Mouse (Mus musculus): ENCODE measurements around the gene Galnt9.

The Galnt9 gene

DNA sequence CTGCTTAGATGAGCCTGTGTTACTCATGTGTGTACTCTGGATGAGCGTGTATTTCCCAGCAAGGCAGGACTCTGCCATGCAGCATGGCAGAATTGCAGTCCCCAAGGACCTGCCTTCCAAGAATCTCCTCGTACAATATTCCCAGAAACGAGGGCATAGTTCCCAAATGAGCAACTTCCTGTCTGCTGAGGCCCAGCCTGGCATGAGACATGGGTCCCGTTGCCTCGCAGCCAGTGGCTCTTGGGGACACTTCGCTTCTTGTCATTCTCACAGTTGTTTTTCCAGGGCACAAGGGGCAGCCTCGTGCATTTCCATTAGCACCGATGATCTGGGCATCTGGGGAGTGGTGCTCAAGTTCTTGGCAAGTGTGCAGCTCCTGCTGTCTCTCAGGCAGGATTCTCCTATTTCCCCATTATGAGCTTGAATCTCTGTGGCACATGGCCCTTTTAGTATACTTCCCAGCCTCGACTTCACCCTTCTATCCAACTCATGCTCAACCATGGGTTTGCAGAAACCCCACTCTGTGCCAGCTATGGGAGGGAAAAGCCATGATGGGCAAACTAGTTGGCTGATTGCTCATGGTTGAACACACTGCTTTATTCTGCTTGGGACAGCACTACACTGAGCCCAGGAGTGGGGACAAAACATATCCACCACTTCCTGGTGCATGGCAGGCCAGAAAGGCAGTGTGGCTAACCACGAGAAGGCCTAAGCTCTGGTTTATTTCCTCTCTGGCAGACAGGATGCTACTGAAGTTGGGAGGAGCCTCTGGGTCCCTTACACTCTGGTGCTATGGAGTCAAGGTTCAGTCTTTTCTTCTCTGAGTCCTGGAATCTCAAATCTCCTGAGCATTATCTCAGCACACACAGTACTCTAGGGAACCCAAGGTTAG is 38.7 kb downstream of the Galnt9 start:
- no peak for DNase-seq (ENCODE audit: low spot score in 2 of 2)

DNA sequence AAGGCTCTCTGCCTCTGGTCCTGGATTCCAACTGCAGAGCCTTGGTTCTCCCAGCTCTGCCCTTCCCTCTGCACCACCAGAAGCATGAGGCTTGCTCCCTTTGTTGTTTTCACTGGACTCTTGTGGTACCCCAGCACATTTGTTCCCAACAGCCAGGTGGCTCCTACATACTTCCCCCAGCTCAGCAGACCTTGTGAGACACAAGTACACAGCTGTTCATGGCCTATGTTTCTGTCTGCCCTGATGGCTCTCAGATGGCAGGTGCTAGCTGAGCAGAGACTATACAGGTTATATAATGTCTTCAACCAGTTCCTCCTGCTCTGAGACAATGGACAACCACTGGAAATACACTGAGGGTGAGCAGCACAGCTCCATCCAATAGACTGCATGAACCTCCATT is 43.3 kb downstream of the Galnt9 start:
- DNase-seq (ENCODE audit: low spot score in 2 of 2): no peak

DNA sequence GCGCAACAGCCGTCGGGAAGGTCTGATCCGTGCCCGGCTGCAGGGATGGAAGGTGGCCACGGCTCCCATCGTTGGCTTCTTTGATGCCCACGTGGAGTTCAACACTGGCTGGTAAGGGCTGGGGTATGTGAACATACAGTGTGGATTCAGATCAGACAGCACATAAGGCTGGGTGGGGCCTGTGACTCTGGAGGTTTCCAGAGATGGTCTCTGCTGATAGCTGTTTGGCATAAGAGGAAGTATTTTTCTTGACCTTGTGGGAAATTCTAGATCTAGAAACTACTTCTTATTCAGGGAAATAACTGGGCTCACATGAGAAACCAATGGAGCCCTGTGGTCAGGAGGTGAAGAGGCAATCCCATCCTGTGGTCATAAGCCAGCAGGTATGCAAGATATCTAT is 45.7 kb downstream of the Galnt9 start:
- DNase-seq (ENCODE audit: low spot score in 2 of 2): no peak

DNA sequence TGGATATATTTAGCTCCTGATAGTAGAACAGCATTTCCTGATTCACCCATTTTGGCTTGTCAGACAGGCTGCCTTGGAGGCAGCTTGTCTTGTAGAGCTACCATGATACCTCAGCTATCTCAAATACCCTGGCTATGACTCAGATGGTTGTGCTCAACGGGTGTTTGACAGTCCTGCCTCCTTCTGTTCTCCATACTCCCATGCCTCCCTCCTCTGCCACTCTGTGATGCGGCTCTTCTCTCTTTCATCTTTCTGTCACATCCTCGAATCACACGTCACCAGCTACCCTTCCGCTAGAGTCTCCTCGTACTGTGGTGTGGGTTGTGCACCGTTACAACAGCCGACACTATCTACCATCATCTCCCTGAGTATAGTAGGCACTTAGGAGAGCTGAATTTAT is 50.3 kb downstream of the Galnt9 start:
- DNase-seq (ENCODE audit: low spot score in 2 of 2): no peak

DNA sequence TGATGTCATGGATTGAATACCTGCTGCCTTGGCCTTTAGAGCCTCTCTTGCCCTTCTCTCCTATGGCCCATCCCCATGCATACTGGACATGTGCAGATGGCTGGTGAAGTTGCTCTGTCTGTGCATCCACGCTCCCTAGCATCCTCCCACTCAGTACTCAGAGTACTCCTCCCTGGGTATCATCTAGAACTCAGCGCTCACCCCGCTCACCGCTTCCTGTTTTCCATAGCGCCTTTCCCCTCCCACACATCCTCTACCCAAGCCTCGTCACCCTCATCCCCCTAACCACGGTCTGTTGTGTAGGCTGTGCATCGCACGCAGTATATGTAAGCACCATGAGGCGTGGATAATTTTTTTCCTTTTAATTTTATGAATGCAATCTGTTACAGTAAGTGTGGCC is 51.2 kb downstream of the Galnt9 start:
- DNase-seq (ENCODE audit: low spot score in 2 of 2): no peak

DNA sequence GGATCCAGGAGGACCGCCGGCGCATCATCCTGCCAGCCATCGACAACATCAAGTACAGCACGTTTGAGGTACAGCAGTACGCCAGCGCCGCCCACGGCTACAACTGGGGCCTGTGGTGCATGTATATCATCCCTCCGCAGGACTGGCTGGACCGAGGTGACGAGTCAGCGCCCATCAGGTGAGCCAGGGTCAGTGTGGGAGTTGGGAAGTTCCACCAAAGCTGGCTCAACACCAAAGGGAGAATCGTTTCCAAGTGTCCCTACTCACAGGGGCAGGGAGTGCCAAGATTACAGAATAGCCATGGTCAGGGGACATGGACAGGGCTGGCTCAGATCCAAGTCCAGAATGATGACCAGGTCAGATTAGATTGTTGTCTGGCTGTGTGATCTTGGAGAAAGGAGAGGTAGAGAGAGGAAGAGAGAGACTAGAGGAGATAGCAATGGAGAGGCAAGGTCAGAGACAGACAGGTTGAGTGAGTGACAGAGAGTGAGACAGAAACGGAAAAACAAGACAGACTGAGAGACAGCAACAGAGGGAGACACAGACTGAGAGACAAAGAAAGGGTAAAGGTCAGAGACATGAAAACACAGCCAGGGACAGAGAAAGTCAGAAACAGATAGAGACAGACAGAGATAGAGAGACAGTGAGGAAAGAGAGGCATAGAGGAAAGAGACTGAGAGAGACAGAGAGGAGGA is 52.1 kb downstream of the Galnt9 start:
- DNase-seq (ENCODE audit: low spot score in 2 of 2): no peak

DNA sequence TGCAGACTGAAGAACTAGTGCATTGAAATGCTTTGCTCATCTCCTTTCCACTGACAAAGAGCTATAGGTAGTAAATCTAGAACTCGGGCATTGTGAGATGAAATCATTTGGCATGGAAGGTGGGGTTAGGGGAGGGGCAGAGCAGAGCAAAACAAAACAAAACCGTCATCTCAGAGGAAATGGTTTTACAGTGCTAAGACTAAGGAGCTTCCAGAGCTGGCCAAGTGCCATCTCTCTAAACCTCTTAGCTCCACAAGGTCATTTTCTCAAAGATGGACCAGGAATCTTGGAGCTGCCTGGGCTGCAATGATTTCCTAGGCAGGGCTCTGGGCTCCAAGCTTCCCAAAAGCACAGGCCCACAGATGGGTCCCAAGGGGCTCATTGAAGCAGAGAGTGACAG is 53.3 kb downstream of the Galnt9 start:
- DNase-seq (ENCODE audit: low spot score in 2 of 2): no peak

DNA sequence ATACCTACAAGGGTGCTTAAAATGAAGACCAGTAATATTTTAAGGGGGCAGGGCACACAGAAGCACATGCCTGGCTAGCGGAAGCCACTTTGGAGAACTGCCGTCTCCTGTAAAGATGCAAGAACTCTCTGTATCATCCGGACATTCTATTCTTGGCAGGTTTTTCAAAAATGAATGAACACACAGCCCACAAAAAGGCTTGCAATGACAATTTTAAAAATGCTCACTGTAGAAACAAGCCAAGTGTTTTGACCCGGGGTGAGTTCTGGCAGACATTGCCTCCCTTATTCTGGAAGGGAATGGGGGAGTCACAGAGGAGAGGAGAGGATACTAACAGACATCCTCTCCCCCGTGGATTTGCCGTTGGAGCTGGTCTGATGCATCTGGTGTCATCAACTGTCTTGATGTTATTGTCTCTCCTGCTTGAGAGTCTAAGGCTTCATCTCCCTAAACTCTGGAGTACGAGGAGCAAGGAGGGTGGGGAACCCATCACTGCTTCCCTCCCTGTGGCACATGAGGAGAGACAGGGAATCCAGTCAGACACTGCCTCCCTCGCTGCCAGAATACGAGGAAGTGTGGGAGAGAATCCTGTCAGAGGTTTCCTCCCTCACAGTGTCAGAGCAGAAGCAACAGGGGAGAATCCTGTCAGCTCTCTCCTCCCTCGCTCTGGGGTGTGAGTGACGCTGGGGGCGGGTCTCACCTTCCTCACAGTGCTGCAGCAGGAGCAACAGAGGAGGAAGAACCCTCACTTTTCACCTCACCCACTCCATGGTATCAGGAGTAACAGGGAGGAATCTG is 54.3 kb downstream of the Galnt9 start:
- no peak for DNase-seq (ENCODE audit: low spot score in 2 of 2)

DNA sequence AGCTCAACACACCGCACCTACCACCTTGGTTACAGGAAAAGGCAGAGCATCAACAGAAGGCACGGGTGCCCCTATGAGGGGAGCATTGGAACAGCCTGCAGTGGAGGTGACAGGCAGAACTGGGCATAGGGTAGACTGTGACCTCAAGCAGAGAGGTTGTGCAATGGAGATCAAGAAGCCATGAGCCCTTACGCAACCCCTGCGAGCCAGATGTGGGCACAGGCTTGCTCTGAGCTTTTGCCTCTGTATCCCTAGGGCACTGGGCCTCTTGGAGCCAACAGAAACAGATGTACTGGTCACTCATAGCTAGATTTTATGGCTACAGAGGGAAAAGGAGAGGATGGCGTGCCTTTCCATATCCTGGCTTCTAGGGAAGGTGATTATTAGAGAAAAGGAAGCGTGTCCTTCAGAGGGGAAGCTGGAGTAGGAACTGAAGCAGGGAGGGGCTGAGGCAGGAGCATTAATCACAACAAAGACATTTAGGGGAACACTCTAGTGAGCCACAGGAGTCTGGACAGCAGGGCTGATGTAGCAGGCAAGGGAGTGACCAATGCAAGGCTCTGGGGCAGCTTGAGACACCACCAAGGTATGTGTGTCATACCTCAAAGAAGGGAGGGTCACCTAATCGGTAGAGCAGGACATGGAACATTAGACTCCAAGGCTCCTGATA is 59.0 kb downstream of the Galnt9 start:
- DNase-seq (ENCODE audit: low spot score in 2 of 2): no peak

DNA sequence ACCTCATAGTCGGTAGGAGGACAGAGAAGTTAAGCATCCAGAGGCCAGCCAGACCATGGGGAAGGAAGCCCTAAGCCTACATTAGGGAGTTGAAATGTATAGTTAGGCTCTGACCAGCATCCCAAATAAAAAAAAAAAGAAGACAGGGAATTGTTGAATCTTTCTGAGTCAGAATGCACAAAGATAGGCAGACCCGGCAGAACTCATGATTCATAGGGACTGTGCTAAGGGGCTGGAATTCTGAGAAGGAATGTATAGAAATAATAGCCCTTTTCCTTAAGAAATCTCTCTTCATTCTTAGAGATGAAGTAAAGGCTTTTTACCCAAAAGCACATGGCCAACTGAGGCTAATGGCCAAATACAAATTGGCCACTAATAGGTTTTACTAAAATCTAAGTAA is 60.2 kb downstream of the Galnt9 start:
- DNase-seq (ENCODE audit: low spot score in 2 of 2): no peak

DNA sequence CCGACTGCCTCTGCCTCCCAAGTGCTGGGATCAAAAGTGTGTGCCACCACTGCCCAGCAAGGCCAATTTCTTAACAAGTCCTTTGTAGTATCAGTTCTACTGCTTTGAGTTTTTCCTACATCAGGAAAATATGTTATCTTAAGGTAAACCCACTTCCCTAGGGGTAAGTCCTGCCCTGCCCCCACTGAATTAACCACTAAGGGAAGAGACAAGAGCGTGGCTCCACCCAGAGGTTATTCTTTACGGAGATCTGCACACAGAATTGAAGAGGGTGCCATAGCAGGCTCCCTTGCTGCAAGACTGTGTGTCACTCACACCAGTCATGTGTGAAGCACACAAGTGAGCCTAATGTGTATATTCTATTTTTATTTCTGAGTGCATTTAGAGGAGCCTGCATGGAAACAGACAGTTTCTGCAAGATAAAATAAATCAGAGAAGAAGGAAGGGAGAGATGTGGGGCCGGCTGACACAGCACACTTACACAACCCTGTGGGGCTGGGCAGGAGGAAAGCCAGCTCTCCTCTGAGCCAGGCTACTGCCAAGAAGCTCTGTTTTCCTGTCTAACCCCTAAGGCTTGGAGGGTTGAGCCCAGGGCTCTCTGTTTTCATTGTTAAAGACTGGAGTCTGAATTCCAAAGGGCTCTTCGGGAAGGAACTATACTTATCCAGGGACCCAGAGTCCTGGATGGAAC is 61.5 kb downstream of the Galnt9 start:
- no peak for DNase-seq (ENCODE audit: low spot score in 2 of 2)

DNA sequence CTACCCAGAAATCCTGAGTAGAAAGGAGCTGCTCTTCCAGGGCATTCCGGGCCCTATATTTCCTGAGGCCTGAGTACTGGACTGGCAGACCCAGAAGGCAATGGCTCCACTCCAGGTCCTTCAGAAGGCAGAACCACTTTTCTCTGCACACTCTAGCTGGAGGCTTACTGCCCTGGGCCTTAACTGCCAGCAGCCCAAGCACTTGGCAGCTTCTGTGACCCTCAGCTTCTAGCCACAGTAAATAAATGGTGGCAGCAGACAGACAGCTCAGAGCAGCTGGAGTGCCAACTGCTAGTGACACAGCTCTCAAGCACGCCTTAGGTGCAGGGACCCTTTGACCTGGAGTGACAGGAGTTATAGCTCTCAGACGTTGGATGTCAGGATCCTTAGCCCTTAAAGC is 63.6 kb downstream of the Galnt9 start:
- DNase-seq (ENCODE audit: low spot score in 2 of 2): no peak

DNA sequence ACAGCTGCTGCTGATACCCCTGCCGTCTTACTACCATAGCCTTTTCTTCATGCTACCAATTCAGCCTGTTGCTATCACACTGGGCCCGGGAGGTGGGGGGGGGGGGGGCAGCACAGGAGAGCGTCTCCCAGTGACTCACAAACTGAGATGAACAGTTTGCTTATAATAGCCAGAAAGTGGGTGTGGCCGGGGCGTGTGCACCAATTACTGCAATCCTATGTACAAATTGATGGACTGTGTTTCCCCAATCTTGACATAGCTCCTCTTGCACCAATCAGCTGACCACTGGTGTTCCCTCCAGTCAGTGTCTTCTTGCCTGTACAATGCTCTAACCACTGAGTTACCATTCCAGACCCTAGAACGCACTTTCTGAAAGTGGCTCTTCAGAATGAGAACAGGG is 64.2 kb downstream of the Galnt9 start:
- no peak for DNase-seq (ENCODE audit: low spot score in 2 of 2)

DNA sequence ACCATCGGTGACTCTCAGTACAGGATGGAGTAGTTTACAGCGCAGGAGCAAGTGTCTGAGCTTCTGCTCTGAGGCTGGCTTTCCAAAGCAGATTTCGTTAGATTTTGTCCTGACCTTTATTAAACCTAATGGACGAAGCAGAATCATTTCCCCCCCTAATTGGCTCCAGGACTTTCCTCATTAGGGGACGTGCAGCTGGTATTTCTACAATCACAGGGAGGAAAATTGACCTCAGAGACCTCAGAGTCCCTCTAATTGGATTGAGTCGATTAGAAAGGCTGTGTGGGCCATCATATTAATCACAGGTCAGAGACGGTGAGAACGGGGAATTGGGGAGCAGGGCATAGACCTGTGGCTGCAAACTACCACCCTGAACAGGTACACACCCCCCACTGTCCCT is 64.8 kb downstream of the Galnt9 start:
- no peak for DNase-seq (ENCODE audit: low spot score in 2 of 2)

DNA sequence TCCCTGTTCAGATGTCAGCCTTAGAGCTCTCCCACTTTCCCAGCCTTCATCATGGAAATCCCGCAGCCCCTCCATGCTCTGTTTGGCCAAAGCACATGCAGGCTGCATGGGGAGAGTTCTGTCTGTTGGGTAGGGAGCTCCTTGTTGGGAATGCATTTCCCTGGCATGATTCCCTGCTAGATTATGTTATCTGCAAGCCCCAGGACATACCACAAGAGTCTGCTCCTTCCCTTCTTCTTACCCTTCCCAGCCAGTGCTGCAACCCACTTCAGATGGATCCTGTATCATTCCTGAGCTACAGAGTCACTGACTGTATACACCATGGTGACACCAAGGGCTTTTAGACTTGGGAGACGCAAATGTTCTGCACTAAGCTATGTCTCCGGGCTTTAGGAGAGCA is 65.3 kb downstream of the Galnt9 start:
- no peak for DNase-seq (ENCODE audit: low spot score in 2 of 2)

DNA sequence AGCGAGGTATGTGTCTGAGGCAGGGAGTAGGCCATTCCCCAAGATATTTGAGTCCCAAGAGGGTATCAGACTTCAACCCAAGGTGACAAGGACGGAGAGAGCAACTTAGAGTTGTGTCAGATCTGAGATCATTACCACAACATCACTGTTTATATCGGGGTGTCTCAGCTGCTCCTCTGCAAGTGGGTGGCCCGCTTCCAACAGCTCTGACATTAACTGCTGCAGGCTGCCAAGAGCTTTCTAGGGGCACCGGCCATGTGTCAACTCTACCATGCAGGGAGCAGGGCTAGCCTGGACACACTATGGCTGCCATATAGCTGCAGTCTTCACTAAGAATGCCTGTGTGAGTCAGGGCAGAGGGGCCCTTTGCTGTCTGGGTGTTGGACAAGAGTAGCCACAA is 65.7 kb downstream of the Galnt9 start:
- no peak for DNase-seq (ENCODE audit: low spot score in 2 of 2)

DNA sequence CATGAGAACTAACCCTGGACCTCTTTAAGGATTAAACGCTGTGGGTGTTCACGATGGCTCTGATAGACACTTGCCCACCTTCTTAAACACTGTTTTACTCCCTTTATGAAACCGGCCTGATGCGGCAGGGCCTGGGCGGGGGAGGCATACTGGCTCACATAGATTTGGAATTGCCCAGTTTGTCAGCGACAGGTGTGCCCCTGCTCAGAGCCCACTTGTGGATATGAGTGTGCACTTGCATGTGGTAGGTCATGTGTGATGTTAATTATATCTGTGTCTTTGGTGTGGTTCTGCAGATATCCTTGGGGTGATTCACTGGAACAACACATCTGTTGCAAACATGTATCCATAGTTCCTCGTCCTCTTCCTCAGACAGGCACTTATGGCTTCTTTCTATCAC is 66.3 kb downstream of the Galnt9 start:
- no peak for DNase-seq (ENCODE audit: low spot score in 2 of 2)

DNA sequence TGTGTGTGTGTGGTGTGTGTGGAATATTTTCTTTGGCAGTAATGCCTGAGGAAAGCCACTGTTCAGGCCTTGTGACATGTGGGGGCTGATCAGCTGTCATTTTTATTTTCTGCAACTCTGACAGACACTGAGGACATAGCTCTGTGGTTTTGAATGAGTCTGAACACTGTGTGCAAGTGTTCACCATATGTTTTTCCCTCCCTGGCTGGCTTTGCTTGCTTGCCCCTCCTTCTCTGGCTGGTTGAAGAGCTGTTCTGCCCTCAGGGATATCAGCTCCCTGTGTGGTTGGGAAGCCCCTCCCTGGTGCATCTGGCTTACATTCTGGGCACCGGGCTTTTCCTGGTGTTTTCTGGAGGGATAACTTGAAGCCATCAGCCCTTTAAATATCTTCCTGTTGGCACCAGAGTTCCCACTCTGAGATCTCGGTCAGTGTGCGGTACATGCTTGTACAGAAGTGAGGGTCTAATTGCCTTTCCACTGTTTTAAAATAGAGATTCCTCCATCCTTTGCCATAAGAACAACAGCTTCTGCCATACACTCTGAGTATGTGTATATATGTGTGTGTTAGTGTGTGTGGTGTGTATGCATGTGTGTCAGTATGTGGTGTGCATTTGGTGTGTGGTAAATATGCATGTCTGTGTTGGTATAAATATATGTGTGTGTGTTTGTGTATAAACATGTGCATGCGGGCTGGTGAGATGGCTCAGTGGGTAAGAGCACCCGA is 67.4 kb downstream of the Galnt9 start:
- DNase-seq (ENCODE audit: low spot score in 2 of 2): no peak

DNA sequence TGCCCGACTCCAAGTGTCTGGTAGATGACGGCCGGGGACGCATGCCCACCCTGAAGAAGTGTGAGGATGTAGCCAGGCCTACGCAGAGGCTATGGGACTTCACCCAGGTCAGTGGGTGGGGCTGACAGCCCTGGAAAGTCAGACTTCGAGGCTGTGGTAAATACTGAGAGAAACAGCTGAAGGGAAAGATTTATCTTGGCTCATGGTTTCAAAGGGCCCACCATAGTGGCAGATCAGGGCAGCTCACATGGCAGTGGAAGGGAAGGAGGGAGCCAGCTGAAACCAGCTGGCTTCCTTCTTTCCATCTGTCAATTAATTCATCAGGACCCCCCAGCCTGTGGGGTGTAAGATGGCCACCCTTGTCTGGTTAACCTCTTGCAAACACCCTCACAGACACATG is 75.1 kb downstream of the Galnt9 start:
- DNase-seq (ENCODE audit: low spot score in 2 of 2): no peak

DNA sequence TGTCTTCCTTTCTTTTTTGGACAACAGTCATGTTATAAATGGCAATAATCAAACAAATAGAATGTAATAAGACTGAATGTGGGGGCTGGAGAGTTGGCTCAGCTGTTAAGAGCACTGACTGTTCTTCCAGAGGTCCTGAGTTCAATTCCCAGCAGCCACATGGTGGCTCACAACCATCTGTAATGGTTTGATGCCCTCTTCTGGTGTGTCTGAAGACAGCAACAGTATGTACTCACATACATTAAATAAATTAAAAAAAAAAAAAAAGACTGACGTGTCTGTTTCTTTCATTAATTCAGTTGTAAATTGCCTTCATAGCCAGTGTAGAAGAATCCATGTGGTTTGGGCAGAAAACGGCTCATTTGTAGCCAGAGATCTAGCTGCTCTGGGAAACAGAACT is 80.2 kb downstream of the Galnt9 start:
- no peak for DNase-seq (ENCODE audit: low spot score in 2 of 2)

DNA sequence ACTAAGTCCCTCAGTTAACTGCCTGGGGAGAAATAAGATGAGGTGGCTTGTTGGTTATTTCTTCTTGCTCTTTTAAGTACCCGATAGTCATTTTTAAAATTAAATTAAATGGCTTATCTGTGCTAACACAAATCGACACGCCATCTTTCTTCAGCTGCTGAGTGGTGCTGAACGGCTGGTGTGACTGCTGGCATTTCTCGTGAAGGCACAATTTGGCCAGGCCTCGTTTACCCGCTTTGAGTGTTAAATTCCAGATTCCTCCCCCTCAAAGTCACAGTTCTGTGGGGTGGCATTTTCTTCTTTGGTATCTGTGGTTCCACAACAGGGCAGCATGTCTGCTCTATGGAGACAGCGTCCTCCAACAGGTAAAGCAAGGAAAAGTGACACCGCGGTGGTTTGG is 83.2 kb downstream of the Galnt9 start:
- DNase-seq (ENCODE audit: low spot score in 2 of 2): no peak

All from heart, adult 9 months (tissue).